Mouse (Mus musculus) lung, embryonic 15.5 days (tissue): Measurements from ENCODE around the gene Ncoa3. TPM values are rescaled to one million over a fixed set of nuclear protein-coding genes. Genes with fewer than 3 reads are reported as not detected.

Experiments
- ATAC-seq: fragments of 200-750 bp; cut with Nextera tagmentation; 2 replicates; pipeline ENCODE4 v1.8.0; 2017; ENCODE audit warnings: moderate number of reproducible peaks, borderline replicate concordance; ENCODE audit not compliant: low FRiP score, low TSS enrichment; ENCODE audit errors: extremely low read depth
- H3K27ac ChIP-seq: fragments of 300-500 bp; sonication (generic); 2 replicates; pipeline ENCODE4 v1.5.1; 2015; ENCODE audit warnings: moderate library complexity, mild to moderate bottlenecking, inconsistent platforms
- H3K27me3 ChIP-seq: fragments of 300-500 bp; sonication (generic); 2 replicates; pipeline ENCODE4 v1.6.1; 2015; ENCODE audit warnings: inconsistent platforms
- H3K36me3 ChIP-seq: fragments of 300-500 bp; sonication (generic); 2 replicates; pipeline ENCODE4 v1.6.1; 2015; ENCODE audit warnings: inconsistent platforms
- H3K4me1 ChIP-seq: fragments of 300-500 bp; sonication (generic); 2 replicates; pipeline ENCODE4 v1.6.1; 2015; ENCODE audit warnings: inconsistent platforms
- H3K4me2 ChIP-seq: fragments of 300-500 bp; sonication (generic); 2 replicates; pipeline ENCODE4 v1.6.1; 2015; ENCODE audit warnings: inconsistent platforms, mild to moderate bottlenecking, moderate library complexity
- H3K4me3 ChIP-seq: fragments of 300-500 bp; sonication (generic); 2 replicates; pipeline ENCODE4 v1.5.1; 2015; ENCODE audit warnings: mild to moderate bottlenecking, inconsistent platforms
- H3K9ac ChIP-seq: fragments of 300-500 bp; sonication (generic); 2 replicates; pipeline ENCODE4 v1.6.1; 2015; ENCODE audit warnings: inconsistent platforms
- H3K9me3 ChIP-seq: fragments of 300-500 bp; sonication (generic); 2 replicates; pipeline ENCODE4 v1.6.1; 2016; ENCODE audit warnings: inconsistent platforms
- WGBS: fragments of 180-500 bp; shearing (Covaris S2); methylation state at CpG from one replicate; pipeline ENCODE4 v1.1.7; 2015; 5-methylcytosine and 5-hydroxymethylcytosine counted together
- polyA plus RNA-seq: library from polyadenylated mRNA; unstranded; fragments of >200 nt; fragmentation: Nextera tagmentation; extraction: Ambion mirVana; gene quantifications from 2 replicates; pipeline ENCODE4 v1.2.1, GENCODE M21; 2015

The Ncoa3 gene
- polyA plus RNA-seq, 1 experiment from 2014 or later: 13.7 TPM

GRCm38 (mm10) chr2:166069738-166070137, 77.3 kb downstream of the Ncoa3 start:
- Histone ChIP-seq H3K4me2 (no peak overlapping the region), H3K36me3 (peaks cover 55% of the 10 kb centered on the region), H3K4me1 (0 out of 2 replicates have a peak, but pooled peaks cover 2% of the 10 kb centered on the region), H3K4me3 (no peak overlapping the region), H3K9me3 (no peaks in the 10 kb centered on the region), H3K27ac (no peak overlapping the region), H3K9ac (no peak overlapping the region), H3K27me3 (no peaks in the 10 kb centered on the region)
- no peak for ATAC-seq
- 92% methylated on average over 7 of the region's 7 CpGs for WGBS

GRCm38 (mm10) chr2:166071481-166071880, 79.0 kb downstream of the Ncoa3 start:
- 77% methylated on average over 5 of the region's 5 CpGs for WGBS
- Histone ChIP-seq H3K4me2 (no peak overlapping the region), H3K27ac (no peak overlapping the region), H3K4me1 (0 out of 2 replicates have a peak, but pooled peaks cover 6% of the 10 kb centered on the region), H3K36me3 (peaks cover 44% of the 10 kb centered on the region), H3K9me3 (no peaks in the 10 kb centered on the region), H3K9ac (no peak overlapping the region), H3K27me3 (no peaks in the 10 kb centered on the region), H3K4me3 (no peak overlapping the region)
- no peak for ATAC-seq

- no peak overlapping the region for H3K4me2 ChIP-seq
- H3K4me1 ChIP-seq: 0 out of 2 replicates have a peak, but pooled peaks cover 6% of the 10 kb centered on the region
- no peaks in the 10 kb centered on the region for H3K9me3 ChIP-seq
- WGBS: 76% methylated on average over 9 of the region's 9 CpGs
- no peak overlapping the region for H3K4me3 ChIP-seq
- peaks cover 40% of the 10 kb centered on the region; the same call in 1 of the 2 replicates for H3K36me3 ChIP-seq
- H3K9ac ChIP-seq: no peak overlapping the region
- H3K27ac ChIP-seq: no peak overlapping the region
- no peak for ATAC-seq
- no peaks in the 10 kb centered on the region for H3K27me3 ChIP-seq
Observed at GRCm38 (mm10) chr2:166071889-166072288, 79.5 kb downstream of the Ncoa3 start.

- Histone ChIP-seq H3K36me3 (peaks cover 28% of the 10 kb centered on the region; the same call in 1 of the 2 replicates), H3K9me3 (no peaks in the 10 kb centered on the region), H3K27ac (no peak overlapping the region), H3K4me3 (no peak overlapping the region), H3K9ac (no peak overlapping the region), H3K4me1 (0 out of 2 replicates have a peak, but pooled peaks cover 6% of the 10 kb centered on the region), H3K27me3 (no peaks in the 10 kb centered on the region), H3K4me2 (no peak overlapping the region)
- 75% methylated on average over 10 of the region's 10 CpGs for WGBS
- ATAC-seq: no peak
Observed at GRCm38 (mm10) chr2:166073082-166073481, 80.6 kb downstream of the Ncoa3 start.

GRCm38 (mm10) chr2:166074322-166074721, 81.9 kb downstream of the Ncoa3 start:
- ATAC-seq: no peak
- H3K4me1 ChIP-seq: 0 out of 2 replicates have a peak, but pooled peaks cover 6% of the 10 kb centered on the region
- H3K27ac ChIP-seq: no peak overlapping the region
- 61% methylated on average over 6 of the region's 6 CpGs for WGBS
- no peaks in the 10 kb centered on the region for H3K9me3 ChIP-seq
- H3K27me3 ChIP-seq: no peaks in the 10 kb centered on the region
- no peak overlapping the region for H3K4me3 ChIP-seq
- peaks cover 17% of the 10 kb centered on the region; the same call in 1 of the 2 replicates for H3K36me3 ChIP-seq
- H3K4me2 ChIP-seq: no peak overlapping the region
- H3K9ac ChIP-seq: no peak overlapping the region

- H3K9ac ChIP-seq: no peak overlapping the region
- no peak for ATAC-seq
- H3K27me3 ChIP-seq: no peaks in the 10 kb centered on the region
- H3K4me3 ChIP-seq: no peak overlapping the region
- no peak overlapping the region for H3K27ac ChIP-seq
- 88% methylated on average over 9 of the region's 9 CpGs for WGBS
- H3K4me1 ChIP-seq: peaks cover 18% of the 10 kb centered on the region
- H3K4me2 ChIP-seq: no peak overlapping the region
- no peaks in the 10 kb centered on the region; the same call in 1 of the 2 replicates for H3K36me3 ChIP-seq
- no peaks in the 10 kb centered on the region for H3K9me3 ChIP-seq
Observed at GRCm38 (mm10) chr2:166077371-166077770, 84.9 kb downstream of the Ncoa3 start.

- Histone ChIP-seq H3K9me3 (no peaks in the 10 kb centered on the region), H3K4me1 (peaks cover 32% of the 10 kb centered on the region), H3K36me3 (no peaks in the 10 kb centered on the region), H3K4me2 (no peak overlapping the region), H3K4me3 (no peak overlapping the region), H3K27ac (no peak overlapping the region), H3K9ac (no peak overlapping the region), H3K27me3 (no peaks in the 10 kb centered on the region)
- no peak for ATAC-seq
- WGBS: 87% methylated on average over 14 of the region's 14 CpGs
Observed at GRCm38 (mm10) chr2:166079231-166079630, 86.8 kb downstream of the Ncoa3 start.

GRCm38 (mm10) chr2:166079961-166080885, 87.8 kb downstream of the Ncoa3 start:
- 45% methylated on average over 17 of the region's 17 CpGs for WGBS
- Histone ChIP-seq H3K9me3 (no peaks in the 10 kb centered on the region), H3K4me1 (peaks cover 28% of the 10 kb centered on the region), H3K36me3 (no peaks in the 10 kb centered on the region), H3K4me3 (no peak overlapping the region), H3K9ac (no peak overlapping the region), H3K4me2 (peak overlapping the region; percentile 37; the same call in 1 of the 2 replicates), H3K27me3 (no peaks in the 10 kb centered on the region), H3K27ac (peak overlapping the region; percentile 1; the same call in 1 of the 2 replicates)
- peak; percentile 66; the same call in 1 of the 2 replicates for ATAC-seq

GRCm38 (mm10) chr2:166080967-166081750, 88.7 kb downstream of the Ncoa3 start:
- no peaks in the 10 kb centered on the region for H3K27me3 ChIP-seq
- H3K36me3 ChIP-seq: no peaks in the 10 kb centered on the region
- no peak overlapping the region for H3K4me3 ChIP-seq
- no peaks in the 10 kb centered on the region for H3K9me3 ChIP-seq
- H3K27ac ChIP-seq: peak overlapping the region; percentile 1; the same call in 1 of the 2 replicates
- peaks cover 28% of the 10 kb centered on the region for H3K4me1 ChIP-seq
- H3K4me2 ChIP-seq: peak overlapping the region; percentile 37; the same call in 1 of the 2 replicates
- H3K9ac ChIP-seq: no peak overlapping the region
- 69% methylated on average over 21 of the region's 21 CpGs for WGBS
- peak; percentile 36; the same call in 1 of the 2 replicates for ATAC-seq

- no peak overlapping the region for H3K4me2 ChIP-seq
- H3K27me3 ChIP-seq: no peaks in the 10 kb centered on the region
- H3K4me3 ChIP-seq: no peak overlapping the region
- ATAC-seq: no peak
- H3K9me3 ChIP-seq: no peaks in the 10 kb centered on the region
- H3K36me3 ChIP-seq: no peaks in the 10 kb centered on the region
- peaks cover 28% of the 10 kb centered on the region for H3K4me1 ChIP-seq
- no peak overlapping the region for H3K27ac ChIP-seq
- WGBS: 58% methylated on average over 5 of the region's 5 CpGs
- H3K9ac ChIP-seq: no peak overlapping the region
Observed at GRCm38 (mm10) chr2:166082193-166082592, 89.8 kb downstream of the Ncoa3 start.

- no peaks in the 10 kb centered on the region for H3K36me3 ChIP-seq
- no peak overlapping the region for H3K27ac ChIP-seq
- H3K27me3 ChIP-seq: no peaks in the 10 kb centered on the region
- H3K4me3 ChIP-seq: no peak overlapping the region
- 83% methylated on average over 10 of the region's 10 CpGs for WGBS
- no peak for ATAC-seq
- H3K4me1 ChIP-seq: peaks cover 28% of the 10 kb centered on the region
- no peak overlapping the region for H3K9ac ChIP-seq
- H3K9me3 ChIP-seq: no peaks in the 10 kb centered on the region
- H3K4me2 ChIP-seq: no peak overlapping the region
Observed at GRCm38 (mm10) chr2:166082661-166083060, 90.2 kb downstream of the Ncoa3 start.
